In genomic region chr10:69351071-69351841, GRCm38 (mm10) we compare ENCODE assay signal across 8 mouse cellular contexts. TPM values are rescaled to one million over a fixed set of nuclear protein-coding genes. Genes with fewer than 3 reads are reported as not detected.
DNase-seq lines count a peak whose midpoint lies in the region; ATAC-seq and TF ChIP-seq lines count a peak whose summit lies in the region.

No protein-coding gene starts in this region.

- no peak for TF ChIP-seq EP300 in liver, embryonic 14.5 days (IDR thresholded peaks at IDR 0.05; ENCODE audit: low read depth)

- no peak for TF ChIP-seq CTCF in liver, embryonic 14.5 days (IDR thresholded peaks at IDR 0.05; ENCODE audit: low read depth)

- ATAC-seq in heart, embryonic 12.5 days (ENCODE audit: insufficient number of reproducible peaks, low FRiP score) = peak; percentile 46; the same call in 1 of the 2 replicates
- ATAC-seq in liver, embryonic 14.5 days (ENCODE audit: insufficient read depth) = no peak
- ATAC-seq in stomach, embryonic 14.5 days (ENCODE audit: insufficient number of reproducible peaks, insufficient read depth, low FRiP score, low read depth) = no peak
- no peak for ATAC-seq in frontal cortex, adult (ENCODE audit: low TSS enrichment)

- no peak for DNase-seq in heart, postnatal 36 days
- DNase-seq in adipocyte (ENCODE audit: low spot score) = peak; percentile 54
- peak; percentile 59 for DNase-seq in heart, postnatal 4 days
- DNase-seq in liver, embryonic 14.5 days (ENCODE audit: low read depth in 3 of 3, low spot score in 3 of 3) = peak in 1 of 3 experiments; percentile 26
- DNase-seq in urinary bladder, postnatal 25 days (ENCODE audit: low spot score) = no peak

- H3K36me3 ChIP-seq in heart, embryonic 12.5 days = peaks cover 46% of the 10 kb centered on the region
- H3K36me3 ChIP-seq in liver, embryonic 14.5 days (replicated peaks; ENCODE audit: control insufficient read depth, insufficient read depth, low read depth) = peaks cover 51% of the 10 kb centered on the region
- H3K36me3 ChIP-seq in stomach, embryonic 14.5 days (ENCODE audit: control insufficient read depth, insufficient read depth, low read length) = peaks cover 40% of the 10 kb centered on the region

- peaks cover 47% of the 10 kb centered on the region for H3K4me1 ChIP-seq in heart, embryonic 12.5 days (replicated peaks)
- H3K4me1 ChIP-seq in liver, embryonic 14.5 days (replicated peaks; ENCODE audit: control insufficient read depth in 2 of 2, insufficient read depth in 2 of 2, low read length in 1 of 2) = peaks cover 10 to 29% of the 10 kb centered on the region in 2 experiments; a peak in 3 of 4 replicates
- H3K4me1 ChIP-seq in stomach, embryonic 14.5 days (ENCODE audit: control insufficient read depth, insufficient read depth, low read length) = peaks cover 28% of the 10 kb centered on the region

- H3K9me3 ChIP-seq in heart, embryonic 12.5 days (replicated peaks) = no peaks in the 10 kb centered on the region
- H3K9me3 ChIP-seq in liver, embryonic 14.5 days (ENCODE audit: control insufficient read depth, low read length) = no peaks in the 10 kb centered on the region
- no peaks in the 10 kb centered on the region for H3K9me3 ChIP-seq in stomach, embryonic 14.5 days (ENCODE audit: control insufficient read depth, low read depth, low read length)

- 21% methylated on average over 12 of the region's 12 CpGs for WGBS in heart, embryonic 12.5 days
- 3% methylated on average over 12 of the region's 12 CpGs for WGBS in liver, embryonic 14.5 days (ENCODE audit: insufficient replicate concordance)
- 10% methylated on average over 12 of the region's 12 CpGs for WGBS in stomach, embryonic 14.5 days

- peak overlapping the region; percentile 84 for H3K27ac ChIP-seq in heart, embryonic 12.5 days (ENCODE audit: poor library complexity, severe bottlenecking)
- peak overlapping the region; percentile 27; the same call in 1 of the 2 replicates for H3K27ac ChIP-seq in liver, embryonic 14.5 days
- peak overlapping the region; percentile 88 for H3K27ac ChIP-seq in stomach, embryonic 14.5 days (ENCODE audit: low read length)

- H3K9ac ChIP-seq in heart, embryonic 12.5 days = peak overlapping the region; percentile 92
- H3K9ac ChIP-seq in liver, embryonic 14.5 days (replicated peaks) = peak overlapping the region; percentile 99
- peak overlapping the region; percentile 92 for H3K9ac ChIP-seq in stomach, embryonic 14.5 days (replicated peaks; ENCODE audit: low read depth, low read length)

- peak overlapping the region; percentile 88 for H3K4me2 ChIP-seq in heart, embryonic 12.5 days
- peak overlapping the region; percentile 83 for H3K4me2 ChIP-seq in liver, embryonic 14.5 days (ENCODE audit: low read depth)
- peak overlapping the region; percentile 85 for H3K4me2 ChIP-seq in stomach, embryonic 14.5 days (replicated peaks; ENCODE audit: low read depth, low read length)

- intact Hi-C loops in heart, postnatal 36 days (cut with DNase I) = no loop called here

- peak overlapping the region; percentile 90 for H3K4me3 ChIP-seq in heart, embryonic 12.5 days
- H3K4me3 ChIP-seq in liver, embryonic 14.5 days (ENCODE audit: insufficient read depth in 1 of 2, low read depth in 2 of 2, low read length in 2 of 2) = peak overlapping the region; percentile 91 to 93
- peak overlapping the region; percentile 90 for H3K4me3 ChIP-seq in stomach, embryonic 14.5 days (ENCODE audit: low read depth, low read length)

- no peaks in the 10 kb centered on the region for H3K27me3 ChIP-seq in heart, embryonic 12.5 days (replicated peaks)
- H3K27me3 ChIP-seq in liver, embryonic 14.5 days (ENCODE audit: control insufficient read depth, insufficient read depth, low read length) = no peaks in the 10 kb centered on the region
- H3K27me3 ChIP-seq in stomach, embryonic 14.5 days (ENCODE audit: control insufficient read depth, insufficient read depth, low read length) = no peaks in the 10 kb centered on the region

RNA-seq across cellular contexts. Expression of gene Cdk1, which starts 1.5 kb away (rescaled TPM):
- polyA plus RNA-seq in heart, embryonic 12.5 days (2016; fragmentation: Nextera tagmentation; extraction: Ambion mirVana) = 337 and 339 TPM in 2 replicates
- total RNA-seq in heart, postnatal 36 days (2021) = 1 to 10 TPM; 2.4 to 2.7 TPM
- 100 to 1,000 TPM; 130 to 136 TPM for total RNA-seq in heart, postnatal 4 days (2021)
- 140 and 273 TPM in 2 replicates for polyA plus RNA-seq in liver, embryonic 14.5 days (2012; rRNA removed)
- polyA plus RNA-seq in liver, embryonic 14.5 days (2014; fragmentation: Nextera tagmentation; extraction: Ambion mirVana) = 353 and 360 TPM in 2 replicates
- polyA plus RNA-seq in stomach, embryonic 14.5 days (2014; fragmentation: Nextera tagmentation; extraction: Ambion mirVana) = 454 and 467 TPM in 2 replicates

RNA-seq across cellular contexts. Expression of gene Ank3, which starts 47.3 kb away (rescaled TPM):
- 61.9 and 65.5 TPM in 2 replicates for polyA plus RNA-seq in heart, embryonic 12.5 days (2016; fragmentation: Nextera tagmentation; extraction: Ambion mirVana)
- 10 to 100 TPM; 77.7 to 83.4 TPM for total RNA-seq in heart, postnatal 36 days (2021)
- total RNA-seq in heart, postnatal 4 days (2021) = 10 to 100 TPM; 84.2 to 92.8 TPM
- 2.0 and 3.1 TPM in 2 replicates for polyA plus RNA-seq in liver, embryonic 14.5 days (2012; rRNA removed)
- 5.3 and 5.7 TPM in 2 replicates for polyA plus RNA-seq in liver, embryonic 14.5 days (2014; fragmentation: Nextera tagmentation; extraction: Ambion mirVana)
- polyA plus RNA-seq in stomach, embryonic 14.5 days (2014; fragmentation: Nextera tagmentation; extraction: Ambion mirVana) = 44.4 and 46.1 TPM in 2 replicates

Comparison
In these comparisons a context has a peak if more than half of its experiments do, and no peak if none do; other contexts are left out.
1. DNase-seq: peak in adipocyte (single experiment) and heart, postnatal 4 days (single experiment); none in heart, postnatal 36 days (0 of 2) and urinary bladder, postnatal 25 days (single experiment).
2. H3K27ac ChIP-seq: peak in every context shown above with its lines; median percentile 88 in stomach, embryonic 14.5 days; 84 in heart, embryonic 12.5 days; 27 in liver, embryonic 14.5 days.
3. Peak in every context shown above with its lines, with median percentiles within 50 percentile points of each other: H3K4me2 ChIP-seq, H3K4me3 ChIP-seq and H3K9ac ChIP-seq.